Mouse (Mus musculus): ENCODE data around the gene Ptges3l. TPM values are rescaled to one million over a fixed set of nuclear protein-coding genes. Genes with fewer than 3 reads are reported as not detected.
"Not testable (repeated sequence)": the region's sequence is repeated elsewhere in the genome, so short reads cannot be mapped to it uniquely, and the experiment has no call there.

The Ptges3l gene
- polyA plus RNA-seq, 1 experiment from 2014 or later: 2.0 TPM

- Histone ChIP-seq H3K36me3 (ENCODE audit: control insufficient read depth, insufficient read depth) (peaks cover 23% of the 10 kb centered on the region), H3K27ac (ENCODE audit: low read length) (no peak overlapping the region), H3K27me3 (replicated peaks; ENCODE audit: control insufficient read depth, insufficient read depth, low read length) (no peaks in the 10 kb centered on the region), H3K4me3 (replicated peaks; ENCODE audit: low read length) (no peak overlapping the region), H3K9me3 (ENCODE audit: control insufficient read depth, low read length) (no peaks in the 10 kb centered on the region), H3K4me1 (replicated peaks; ENCODE audit: control insufficient read depth, insufficient read depth, low read length) (peaks cover 27% of the 10 kb centered on the region), H3K9ac (replicated peaks; ENCODE audit: low read depth, low read length) (no peak overlapping the region), H3K4me2 (ENCODE audit: low read length) (no peak overlapping the region)
- 0 out of 2 replicates have a peak, but pooled peaks have one; percentile 11 for ATAC-seq
- 54% methylated on average over 6 of the region's 6 CpGs for WGBS
Observed at GRCm38 (mm10) chr11:101459716-101460115, 34.6 kb upstream of the Ptges3l start.

GRCm38 (mm10) chr11:101458217-101458616 is 33.1 kb upstream of the Ptges3l start:
- Histone ChIP-seq H3K4me2 (ENCODE audit: low read length) (no peak overlapping the region), H3K9ac (replicated peaks; ENCODE audit: low read depth, low read length) (no peak overlapping the region), H3K4me3 (replicated peaks; ENCODE audit: low read length) (no peak overlapping the region), H3K27me3 (replicated peaks; ENCODE audit: control insufficient read depth, insufficient read depth, low read length) (no peaks in the 10 kb centered on the region), H3K9me3 (ENCODE audit: control insufficient read depth, low read length) (no peaks in the 10 kb centered on the region), H3K36me3 (ENCODE audit: control insufficient read depth, insufficient read depth) (peaks cover 23% of the 10 kb centered on the region), H3K4me1 (replicated peaks; ENCODE audit: control insufficient read depth, insufficient read depth, low read length) (peaks cover 17% of the 10 kb centered on the region), H3K27ac (ENCODE audit: low read length) (no peak overlapping the region)
- no peak for ATAC-seq
- 91% methylated on average over 12 of the region's 12 CpGs for WGBS

DNA sequence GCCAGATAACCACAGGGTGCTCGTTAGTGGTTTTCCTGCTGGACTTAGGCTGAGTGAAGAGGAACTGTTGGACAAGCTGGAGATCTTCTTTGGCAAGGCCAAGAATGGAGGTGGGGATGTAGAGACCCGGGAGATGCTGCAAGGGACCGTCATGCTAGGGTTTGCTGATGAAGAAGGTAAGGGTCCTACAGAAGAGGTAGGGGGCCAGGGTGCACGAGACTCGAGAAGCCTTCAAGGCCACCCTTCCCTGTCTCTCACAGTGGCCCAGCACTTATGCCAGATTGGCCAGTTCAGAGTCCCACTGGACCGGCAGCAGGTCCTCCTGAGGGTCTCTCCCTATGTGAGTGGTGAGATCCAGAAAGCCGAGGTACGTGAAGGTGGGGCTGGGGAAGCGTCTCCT is 32.5 kb upstream of the Ptges3l start:
- H3K36me3 ChIP-seq (ENCODE audit: control insufficient read depth, insufficient read depth): peaks cover 23% of the 10 kb centered on the region
- ATAC-seq: no peak

DNA sequence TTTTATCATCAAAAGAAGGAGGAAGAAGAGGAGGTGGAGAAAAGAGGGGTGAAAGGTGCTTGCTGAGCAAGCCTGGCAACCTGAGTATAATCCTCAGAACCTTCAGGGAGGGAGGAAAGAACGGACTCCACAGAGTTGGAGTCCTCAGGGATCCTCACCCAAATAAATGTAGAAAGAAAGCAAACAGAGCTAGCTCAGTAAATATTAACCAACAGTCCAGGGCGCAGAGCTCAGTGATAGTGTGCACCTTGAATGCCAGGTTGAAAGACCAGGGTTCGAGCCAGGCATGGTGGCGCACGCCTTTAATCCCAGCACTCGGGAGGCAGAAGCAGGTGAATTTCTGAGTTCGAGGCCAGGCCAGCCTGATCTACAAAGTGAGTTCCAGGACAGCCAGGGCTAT is 30.5 kb upstream of the Ptges3l start:
- H3K4me2 ChIP-seq (ENCODE audit: low read length): no peak overlapping the region
- no peaks in the 10 kb centered on the region for H3K27me3 ChIP-seq (replicated peaks; ENCODE audit: control insufficient read depth, insufficient read depth, low read length)
- no peak overlapping the region for H3K9ac ChIP-seq (replicated peaks; ENCODE audit: low read depth, low read length)
- WGBS: 90% methylated on average over 7 of the region's 7 CpGs
- H3K9me3 ChIP-seq (ENCODE audit: control insufficient read depth, low read length): no peaks in the 10 kb centered on the region
- H3K27ac ChIP-seq (ENCODE audit: low read length): no peak overlapping the region
- H3K36me3 ChIP-seq (ENCODE audit: control insufficient read depth, insufficient read depth): peaks cover 16% of the 10 kb centered on the region
- peaks cover 6% of the 10 kb centered on the region; the same call in 1 of the 2 replicates for H3K4me1 ChIP-seq (replicated peaks; ENCODE audit: control insufficient read depth, insufficient read depth, low read length)
- H3K4me3 ChIP-seq (replicated peaks; ENCODE audit: low read length): no peak overlapping the region
- no peak for ATAC-seq

More for the DNA sequence above, 32.5 kb upstream of the Ptges3l start:
- H3K27ac ChIP-seq (ENCODE audit: low read length): no peak overlapping the region
- no peaks in the 10 kb centered on the region for H3K27me3 ChIP-seq (replicated peaks; ENCODE audit: control insufficient read depth, insufficient read depth, low read length)
- WGBS: 89% methylated on average over 9 of the region's 9 CpGs
- H3K4me1 ChIP-seq (replicated peaks; ENCODE audit: control insufficient read depth, insufficient read depth, low read length): peaks cover 11% of the 10 kb centered on the region
- H3K9ac ChIP-seq (replicated peaks; ENCODE audit: low read depth, low read length): no peak overlapping the region
- no peak overlapping the region for H3K4me2 ChIP-seq (ENCODE audit: low read length)
- H3K4me3 ChIP-seq (replicated peaks; ENCODE audit: low read length): no peak overlapping the region
- H3K9me3 ChIP-seq (ENCODE audit: control insufficient read depth, low read length): no peaks in the 10 kb centered on the region

DNA sequence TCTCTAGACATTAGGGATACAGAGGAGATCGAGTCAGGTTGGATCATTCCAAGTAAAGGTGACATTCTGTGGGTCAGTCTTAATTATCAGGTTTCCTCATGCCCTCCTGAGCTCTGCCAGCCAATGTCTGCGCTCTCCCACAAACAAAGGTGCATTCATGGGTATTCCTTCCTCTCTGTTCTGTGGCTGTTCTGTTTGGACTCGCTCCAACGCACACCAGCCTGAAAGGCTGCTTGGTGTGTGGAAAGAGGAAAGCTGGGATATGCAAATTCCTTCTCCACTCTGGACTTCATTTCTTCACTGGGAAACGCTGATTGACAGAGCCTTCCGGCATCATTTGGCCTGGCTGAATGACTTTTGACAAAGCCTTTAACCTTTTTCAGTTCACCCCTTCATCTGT is 29.6 kb upstream of the Ptges3l start:
- peaks cover 7% of the 10 kb centered on the region for H3K36me3 ChIP-seq (ENCODE audit: control insufficient read depth, insufficient read depth)
- H3K4me1 ChIP-seq (replicated peaks; ENCODE audit: control insufficient read depth, insufficient read depth, low read length): peaks cover 6% of the 10 kb centered on the region; the same call in 1 of the 2 replicates
- H3K27ac ChIP-seq (ENCODE audit: low read length): no peak overlapping the region
- H3K27me3 ChIP-seq (replicated peaks; ENCODE audit: control insufficient read depth, insufficient read depth, low read length): no peaks in the 10 kb centered on the region
- no peak overlapping the region for H3K4me3 ChIP-seq (replicated peaks; ENCODE audit: low read length)
- no peak overlapping the region for H3K4me2 ChIP-seq (ENCODE audit: low read length)
- peak; percentile 46; the same call in 1 of the 2 replicates for ATAC-seq
- WGBS: 11% methylated on average over 6 of the region's 6 CpGs
- no peak overlapping the region for H3K9ac ChIP-seq (replicated peaks; ENCODE audit: low read depth, low read length)
- no peaks in the 10 kb centered on the region for H3K9me3 ChIP-seq (ENCODE audit: control insufficient read depth, low read length)

DNA sequence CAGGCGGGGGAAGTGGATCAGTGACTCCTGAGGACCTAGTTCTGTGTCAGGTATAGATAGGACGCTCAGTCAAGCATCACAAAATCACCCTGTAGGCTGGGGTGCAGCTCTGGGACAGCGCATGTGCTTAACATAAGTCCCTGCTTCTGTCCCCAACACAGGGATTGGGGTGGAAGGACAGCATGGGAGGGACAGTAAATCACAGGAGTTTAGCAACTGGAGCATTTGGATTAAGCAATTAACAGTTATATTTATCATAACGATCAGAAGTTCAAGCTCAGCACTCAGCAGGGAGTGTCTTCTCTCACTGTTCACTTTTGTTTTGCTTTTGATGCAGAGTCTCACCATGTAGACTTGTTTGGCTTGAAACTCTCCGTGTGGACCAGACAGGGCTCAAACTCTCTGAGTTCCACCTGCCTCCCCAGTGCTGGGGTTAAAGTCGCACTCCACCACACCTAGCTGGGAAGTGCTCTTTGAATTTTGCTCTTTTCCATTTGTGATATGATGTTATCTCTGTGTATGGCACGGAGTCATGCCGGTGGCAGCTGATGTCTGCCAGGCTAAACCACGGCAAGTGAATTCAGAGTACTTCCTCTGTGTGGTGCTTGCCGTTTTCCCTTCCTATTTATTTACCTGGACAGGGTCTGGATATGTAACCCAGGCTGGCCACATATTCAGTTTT is 27.1 kb upstream of the Ptges3l start:
- peaks cover 6% of the 10 kb centered on the region; the same call in 1 of the 2 replicates for H3K4me1 ChIP-seq (replicated peaks; ENCODE audit: control insufficient read depth, insufficient read depth, low read length)
- 70% methylated on average over 10 of the region's 10 CpGs for WGBS
- no peak overlapping the region for H3K4me2 ChIP-seq (ENCODE audit: low read length)
- no peaks in the 10 kb centered on the region for H3K36me3 ChIP-seq (ENCODE audit: control insufficient read depth, insufficient read depth)
- H3K27me3 ChIP-seq (replicated peaks; ENCODE audit: control insufficient read depth, insufficient read depth, low read length): no peaks in the 10 kb centered on the region
- H3K9ac ChIP-seq (replicated peaks; ENCODE audit: low read depth, low read length): no peak overlapping the region
- no peak overlapping the region for H3K4me3 ChIP-seq (replicated peaks; ENCODE audit: low read length)
- ATAC-seq: no peak
- no peaks in the 10 kb centered on the region for H3K9me3 ChIP-seq (ENCODE audit: control insufficient read depth, low read length)
- H3K27ac ChIP-seq (ENCODE audit: low read length): no peak overlapping the region

DNA sequence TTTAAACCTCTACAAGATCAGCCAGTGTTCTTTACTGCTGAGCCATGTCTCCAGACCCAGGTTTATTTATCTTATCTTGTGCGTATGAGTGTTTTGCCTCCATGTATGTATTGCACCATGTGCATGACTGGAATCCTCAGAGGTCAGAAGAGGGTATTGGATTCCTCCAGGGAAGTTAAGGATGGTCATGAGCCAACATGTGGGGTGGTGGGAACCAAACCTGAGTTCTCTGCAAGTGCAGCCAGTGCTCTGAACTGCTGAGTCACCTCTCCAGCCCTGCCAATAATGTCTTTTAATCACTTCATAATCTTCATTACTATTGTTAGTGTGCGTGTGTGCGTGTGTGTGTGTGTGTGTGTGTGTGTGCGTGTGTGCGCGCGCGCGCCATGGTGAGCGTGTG is 26.4 kb upstream of the Ptges3l start:
- no peak overlapping the region for H3K27ac ChIP-seq (ENCODE audit: low read length)
- WGBS: 96% methylated on average over 10 of the region's 10 CpGs
- ATAC-seq: no peak

GRCm38 (mm10) chr11:101450394-101450793 is 25.3 kb upstream of the Ptges3l start:
- H3K27me3 ChIP-seq (replicated peaks; ENCODE audit: control insufficient read depth, insufficient read depth, low read length): no peaks in the 10 kb centered on the region
- H3K4me3 ChIP-seq (replicated peaks; ENCODE audit: low read length): no peak overlapping the region
- no peak overlapping the region for H3K27ac ChIP-seq (ENCODE audit: low read length)
- 74% methylated on average over 3 of the region's 3 CpGs for WGBS
- H3K4me1 ChIP-seq (replicated peaks; ENCODE audit: control insufficient read depth, insufficient read depth, low read length): peaks cover 6% of the 10 kb centered on the region; the same call in 1 of the 2 replicates
- ATAC-seq: no peak
- H3K36me3 ChIP-seq (ENCODE audit: control insufficient read depth, insufficient read depth): 0 out of 2 replicates have a peak, but pooled peaks cover 3% of the 10 kb centered on the region
- H3K9ac ChIP-seq (replicated peaks; ENCODE audit: low read depth, low read length): no peak overlapping the region
- no peaks in the 10 kb centered on the region for H3K9me3 ChIP-seq (ENCODE audit: control insufficient read depth, low read length)
- H3K4me2 ChIP-seq (ENCODE audit: low read length): no peak overlapping the region

More for the DNA sequence above, 26.4 kb upstream of the Ptges3l start:
- H3K4me3 ChIP-seq (replicated peaks; ENCODE audit: low read length): no peak overlapping the region
- no peaks in the 10 kb centered on the region for H3K36me3 ChIP-seq (ENCODE audit: control insufficient read depth, insufficient read depth)
- H3K4me1 ChIP-seq (replicated peaks; ENCODE audit: control insufficient read depth, insufficient read depth, low read length): peaks cover 6% of the 10 kb centered on the region; the same call in 1 of the 2 replicates
- H3K27me3 ChIP-seq (replicated peaks; ENCODE audit: control insufficient read depth, insufficient read depth, low read length): no peaks in the 10 kb centered on the region
- H3K9ac ChIP-seq (replicated peaks; ENCODE audit: low read depth, low read length): no peak overlapping the region
- no peak overlapping the region for H3K4me2 ChIP-seq (ENCODE audit: low read length)
- H3K9me3 ChIP-seq (ENCODE audit: control insufficient read depth, low read length): no peaks in the 10 kb centered on the region

DNA sequence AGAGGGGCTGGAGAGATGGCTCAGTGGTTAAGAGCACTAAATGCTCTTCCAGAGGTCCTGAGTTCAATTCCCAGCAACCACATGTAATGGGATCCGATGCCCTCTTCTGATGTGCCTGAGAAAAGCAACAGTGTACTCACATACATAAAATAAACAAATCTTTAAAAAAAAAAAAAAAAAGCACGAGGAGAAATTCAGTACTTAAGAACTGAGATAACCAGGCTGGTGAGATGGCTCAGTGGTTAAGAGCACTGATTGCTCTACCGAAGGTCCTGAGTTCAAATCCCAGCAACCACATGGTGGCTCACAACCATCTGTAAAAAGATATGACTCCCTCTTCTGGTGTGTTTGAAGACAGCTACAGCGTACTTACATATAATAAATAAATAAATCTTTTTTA is 24.5 kb upstream of the Ptges3l start:
- H3K4me1 ChIP-seq (replicated peaks; ENCODE audit: control insufficient read depth, insufficient read depth, low read length); H3K9ac ChIP-seq (replicated peaks; ENCODE audit: low read depth, low read length); H3K4me2 ChIP-seq (ENCODE audit: low read length); ATAC-seq; H3K27me3 ChIP-seq (replicated peaks; ENCODE audit: control insufficient read depth, insufficient read depth, low read length); H3K27ac ChIP-seq (ENCODE audit: low read length); H3K4me3 ChIP-seq (replicated peaks; ENCODE audit: low read length); H3K9me3 ChIP-seq (ENCODE audit: control insufficient read depth, low read length); H3K36me3 ChIP-seq (ENCODE audit: control insufficient read depth, insufficient read depth): not testable (repeated sequence)
- 93% methylated on average over 4 of the region's 4 CpGs for WGBS

All from forebrain, embryonic 16.5 days (tissue).